Mouse (Mus musculus): Measurements from ENCODE around the gene Trim24. TPM values are rescaled to one million over a fixed set of nuclear protein-coding genes. Genes with fewer than 3 reads are reported as not detected.

The Trim24 gene
- polyA plus RNA-seq, 1 experiment = 8.7 TPM

- 89% methylated on average over 6 of the region's 6 CpGs for WGBS
Observed at GRCm38 (mm10) chr6:37951306-37951705, 80.7 kb downstream of the Trim24 start.

DNA sequence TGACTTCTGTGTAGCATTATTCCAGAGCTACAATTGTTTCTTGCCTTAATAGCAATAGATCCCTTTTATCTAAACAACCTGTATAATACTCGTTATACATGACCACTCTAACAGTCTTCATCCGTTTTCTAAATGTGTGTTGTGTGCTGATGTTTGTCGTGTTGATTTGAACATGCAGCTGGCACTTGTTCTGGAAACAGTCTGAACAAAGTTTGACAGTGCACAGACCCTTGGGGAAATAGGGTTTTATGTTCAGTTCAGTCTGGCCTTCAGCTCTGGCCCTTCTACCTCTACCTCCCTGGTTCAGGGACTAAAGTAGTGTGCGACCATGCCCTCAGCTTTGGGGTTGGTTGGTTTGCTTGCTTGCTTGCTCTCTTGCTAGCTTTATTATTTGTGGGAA, 96.8 kb downstream of the Trim24 start:
- Histone ChIP-seq H3K36me3 (ENCODE audit: control insufficient read depth, insufficient read depth, low read length) (peaks cover 24% of the 10 kb centered on the region), H3K27ac (ENCODE audit: insufficient read depth, low read depth, low read length) (no peak overlapping the region), H3K27me3 (ENCODE audit: control insufficient read depth, insufficient read depth, low read length) (no peaks in the 10 kb centered on the region), H3K4me1 (ENCODE audit: control insufficient read depth, insufficient read depth, insufficient read length, low read length) (no peaks in the 10 kb centered on the region), H3K4me3 (ENCODE audit: low read depth, low read length) (no peak overlapping the region)
- no peak for TF ChIP-seq POLR2A (IDR thresholded peaks at IDR 0.05; ENCODE audit: low read depth, low read length)
- no peak for TF ChIP-seq CTCF (IDR thresholded peaks at IDR 0.05; ENCODE audit: extremely low read depth, insufficient read length, insufficient replicate concordance, low read depth, low read length)
- 87% methylated on average over 4 of the region's 4 CpGs for WGBS

More at GRCm38 (mm10) chr6:37951306-37951705, 80.7 kb downstream of the Trim24 start:
- TF ChIP-seq CTCF (IDR thresholded peaks at IDR 0.05; ENCODE audit: extremely low read depth, insufficient read length, insufficient replicate concordance, low read depth, low read length) = no peak
- TF ChIP-seq POLR2A (IDR thresholded peaks at IDR 0.05; ENCODE audit: low read depth, low read length) = no peak
- H3K27ac ChIP-seq (ENCODE audit: insufficient read depth, low read depth, low read length) = no peak overlapping the region
- H3K4me3 ChIP-seq (ENCODE audit: low read depth, low read length) = no peak overlapping the region
- no peaks in the 10 kb centered on the region for H3K4me1 ChIP-seq (ENCODE audit: control insufficient read depth, insufficient read depth, insufficient read length, low read length)
- H3K36me3 ChIP-seq (ENCODE audit: control insufficient read depth, insufficient read depth, low read length) = peaks cover 24% of the 10 kb centered on the region
- no peaks in the 10 kb centered on the region for H3K27me3 ChIP-seq (ENCODE audit: control insufficient read depth, insufficient read depth, low read length)

DNA sequence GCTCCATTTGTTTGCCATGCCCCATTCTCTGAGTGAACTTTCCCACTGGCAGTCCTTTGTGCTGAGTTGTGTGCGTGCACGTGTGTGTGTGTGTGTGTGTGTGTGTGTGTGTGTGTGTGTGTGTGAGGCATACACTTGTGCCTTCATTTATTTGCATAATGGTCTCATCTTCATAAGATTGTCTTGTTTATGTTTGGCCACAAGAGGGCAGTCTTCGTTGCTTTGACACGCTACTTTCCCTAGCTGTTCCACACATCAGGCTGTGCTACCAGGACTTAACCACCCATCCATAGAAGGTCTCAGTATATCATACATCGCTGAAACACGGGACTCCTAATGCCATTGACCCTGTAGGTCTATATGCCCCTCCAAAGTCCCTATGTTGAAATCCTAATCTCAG, 136.8 kb downstream of the Trim24 start:
- H3K4me3 ChIP-seq (ENCODE audit: low read depth, low read length) = no peak overlapping the region
- WGBS = 15% methylated on average over 6 of the region's 6 CpGs
- TF ChIP-seq CTCF (IDR thresholded peaks at IDR 0.05; ENCODE audit: extremely low read depth, insufficient read length, insufficient replicate concordance, low read depth, low read length) = peak; percentile 51; the same call in 1 of the 2 replicates
- TF ChIP-seq POLR2A (IDR thresholded peaks at IDR 0.05; ENCODE audit: low read depth, low read length) = no peak

GRCm38 (mm10) chr6:38012829-38013228, 142.2 kb downstream of the Trim24 start:
- Histone ChIP-seq H3K27me3 (ENCODE audit: control insufficient read depth, insufficient read depth, low read length) (no peaks in the 10 kb centered on the region), H3K27ac (ENCODE audit: insufficient read depth, low read depth, low read length) (no peak overlapping the region), H3K4me3 (ENCODE audit: low read depth, low read length) (no peak overlapping the region), H3K4me1 (ENCODE audit: control insufficient read depth, insufficient read depth, insufficient read length, low read length) (no peaks in the 10 kb centered on the region), H3K36me3 (ENCODE audit: control insufficient read depth, insufficient read depth, low read length) (no peaks in the 10 kb centered on the region)
- TF ChIP-seq CTCF (IDR thresholded peaks at IDR 0.05; ENCODE audit: extremely low read depth, insufficient read length, insufficient replicate concordance, low read depth, low read length) (no peak), POLR2A (IDR thresholded peaks at IDR 0.05; ENCODE audit: low read depth, low read length) (no peak)
- WGBS = 94% methylated on average over 2 of the region's 2 CpGs

More for the DNA sequence above, 136.8 kb downstream of the Trim24 start:
- Histone ChIP-seq H3K27me3 (ENCODE audit: control insufficient read depth, insufficient read depth, low read length) (no peaks in the 10 kb centered on the region), H3K27ac (ENCODE audit: insufficient read depth, low read depth, low read length) (no peak overlapping the region), H3K36me3 (ENCODE audit: control insufficient read depth, insufficient read depth, low read length) (no peaks in the 10 kb centered on the region), H3K4me1 (ENCODE audit: control insufficient read depth, insufficient read depth, insufficient read length, low read length) (no peaks in the 10 kb centered on the region)

Other genes starting within 250 kb of the Trim24 start
- 0.13 and 0.25 TPM in 2 replicates for gene Svopl, start 176.2 kb downstream of the Trim24 start, polyA plus RNA-seq (2012; rRNA removed)
- 3.4 TPM in 1 of 2 replicates, not detected in the other for gene Tmem213, start 238.4 kb downstream of the Trim24 start, polyA plus RNA-seq (2012; rRNA removed)